Mouse (Mus musculus): Measurements from ENCODE around the gene Gpr162. TPM values are rescaled to one million over a fixed set of nuclear protein-coding genes. Genes with fewer than 3 reads are reported as not detected.
A peak's percentile ranks its signal among the peaks of the same experiment; 100 is the strongest.

The Gpr162 gene
- total RNA-seq, 1 experiment: 1.7 TPM

GRCm38 (mm10) chr6:124809775-124810538 lies 53.8 kb downstream of the Gpr162 start:
- no peak for TF ChIP-seq HCFC1 (IDR thresholded peaks at IDR 0.05; ENCODE audit: borderline replicate concordance, insufficient read depth, low read length)
- no peak for TF ChIP-seq ZC3H11A (IDR thresholded peaks at IDR 0.05; ENCODE audit: borderline replicate concordance, low read depth, low read length)
- TF ChIP-seq CHD2 (IDR thresholded peaks at IDR 0.05; ENCODE audit: low read depth, low read length): no peak
- no peak for TF ChIP-seq ZNF384 (IDR thresholded peaks at IDR 0.05; ENCODE audit: low read depth, low read length)
- TF ChIP-seq MAFK (IDR thresholded peaks at IDR 0.05; ENCODE audit: insufficient read depth, low read depth, low read length): no peak
- in situ Hi-C loops (cut with MboI; ENCODE audit: low sequenced_read_pairs in 2 of 2, unreplicated experiment in 2 of 2): no loop called here
- peaks cover 0 to 23% of the 10 kb centered on the region in 2 experiments; a peak in 2 of 4 replicates for H3K4me1 ChIP-seq (ENCODE audit: control insufficient read depth in 2 of 2, insufficient read depth in 2 of 2, low read length in 2 of 2, poor library complexity in 1 of 2)
- H3K9me3 ChIP-seq (ENCODE audit: control insufficient read depth, insufficient read depth, low read depth, low read length): no peaks in the 10 kb centered on the region
- H3K36me3 ChIP-seq (ENCODE audit: control insufficient read depth, insufficient read depth, low read length, poor library complexity, severe bottlenecking): peaks cover 22% of the 10 kb centered on the region
- peak overlapping the region; percentile 77 to 80; a peak in 3 of 4 replicates for H3K4me3 ChIP-seq (ENCODE audit: insufficient read depth in 1 of 2, low read depth in 1 of 2, low read length in 2 of 2, poor library complexity in 1 of 2, severe bottlenecking in 1 of 2)
- no peak overlapping the region for H3K9ac ChIP-seq (ENCODE audit: insufficient read depth, low read depth, low read length, poor library complexity, severe bottlenecking)
- H3K27ac ChIP-seq (ENCODE audit: insufficient read depth, low read depth, low read length, poor library complexity, severe bottlenecking): no peak overlapping the region
- no peak for DNase-seq (ENCODE audit: low read depth, low spot score)

GRCm38 (mm10) chr6:124809052-124809774 lies 54.6 kb downstream of the Gpr162 start:
- H3K4me3 ChIP-seq (ENCODE audit: insufficient read depth in 1 of 2, low read depth in 1 of 2, low read length in 2 of 2, poor library complexity in 1 of 2, severe bottlenecking in 1 of 2): peak overlapping the region; percentile 77 to 80
- TF ChIP-seq HCFC1 (IDR thresholded peaks at IDR 0.05; ENCODE audit: borderline replicate concordance, insufficient read depth, low read length) (no peak), MAFK (IDR thresholded peaks at IDR 0.05; ENCODE audit: insufficient read depth, low read depth, low read length) (no peak), ZNF384 (IDR thresholded peaks at IDR 0.05; ENCODE audit: low read depth, low read length) (no peak)
- H3K4me1 ChIP-seq (ENCODE audit: control insufficient read depth in 2 of 2, insufficient read depth in 2 of 2, low read length in 2 of 2, poor library complexity in 1 of 2): peaks cover 0 to 19% of the 10 kb centered on the region in 2 experiments; a peak in 2 of 4 replicates
- in situ Hi-C loops (cut with MboI; ENCODE audit: low sequenced_read_pairs in 2 of 2, unreplicated experiment in 2 of 2): no loop called here
- H3K9ac ChIP-seq (ENCODE audit: insufficient read depth, low read depth, low read length, poor library complexity, severe bottlenecking): peak overlapping the region; percentile 78
- no peak for DNase-seq (ENCODE audit: low read depth, low spot score)
- no peaks in the 10 kb centered on the region for H3K9me3 ChIP-seq (ENCODE audit: control insufficient read depth, insufficient read depth, low read depth, low read length)
- peaks cover 21% of the 10 kb centered on the region for H3K36me3 ChIP-seq (ENCODE audit: control insufficient read depth, insufficient read depth, low read length, poor library complexity, severe bottlenecking)
- no peak overlapping the region for H3K27ac ChIP-seq (ENCODE audit: insufficient read depth, low read depth, low read length, poor library complexity, severe bottlenecking)

Other genes with a start within 250 kb of the Gpr162 start
- 0.27 and 0.63 TPM in 2 replicates for gene C1s2, start 227.9 kb downstream of the Gpr162 start, total RNA-seq (2012; rRNA removed)
- 65.5 and 107 TPM in 2 replicates for gene Lpcat3, start 201.0 kb downstream of the Gpr162 start, total RNA-seq (2012; rRNA removed)
- 292 and 344 TPM in 2 replicates for gene Emg1, start 151.8 kb downstream of the Gpr162 start, total RNA-seq (2012; rRNA removed)
- gene Phb2, start 151.6 kb downstream of the Gpr162 start, total RNA-seq (2012; rRNA removed): 530 and 581 TPM in 2 replicates
- 15.1 and 16.5 TPM in 2 replicates for gene Ptpn6, start 125.3 kb downstream of the Gpr162 start, total RNA-seq (2012; rRNA removed)
- 108 and 128 TPM in 2 replicates for gene Grcc10, start 122.6 kb downstream of the Gpr162 start, total RNA-seq (2012; rRNA removed)
- 0.13 TPM in 1 of 2 replicates, not detected in the other for gene Gm45234, start 108.0 kb downstream of the Gpr162 start, total RNA-seq (2012; rRNA removed)
- 4.7 and 8.9 TPM in 2 replicates for gene Atn1, start 107.5 kb downstream of the Gpr162 start, total RNA-seq (2012; rRNA removed)
- gene Eno2, start 94.3 kb downstream of the Gpr162 start, total RNA-seq (2012; rRNA removed): 10.1 and 17.9 TPM in 2 replicates
- gene Lrrc23, start 84.3 kb downstream of the Gpr162 start, total RNA-seq (2012; rRNA removed): 0.37 TPM in 1 of 2 replicates, not detected in the other
- 6.3 and 10.1 TPM in 2 replicates for gene Spsb2, start 55.3 kb downstream of the Gpr162 start, total RNA-seq (2012; rRNA removed)
- gene Tpi1, start 49.7 kb downstream of the Gpr162 start, total RNA-seq (2012; rRNA removed): 306 and 404 TPM in 2 replicates
- 149 and 150 TPM in 2 replicates for gene Usp5, start 34.5 kb downstream of the Gpr162 start, total RNA-seq (2012; rRNA removed)
- 128 and 137 TPM in 2 replicates for gene Cdca3, start 34.4 kb downstream of the Gpr162 start, total RNA-seq (2012; rRNA removed)
- 0.32 TPM in 1 of 2 replicates, not detected in the other for gene Gnb3, start 23.7 kb downstream of the Gpr162 start, total RNA-seq (2012; rRNA removed)
- gene P3h3, start 6.2 kb downstream of the Gpr162 start, total RNA-seq (2012; rRNA removed): 10.1 and 15.6 TPM in 2 replicates
- 0.37 and 0.49 TPM in 2 replicates for gene Cd4, start 24.2 kb upstream of the Gpr162 start, total RNA-seq (2012; rRNA removed)
- gene Lag3, start 47.7 kb upstream of the Gpr162 start, total RNA-seq (2012; rRNA removed): 1.0 and 1.2 TPM in 2 replicates
- 66.7 and 67.4 TPM in 2 replicates for gene Ptms, start 56.1 kb upstream of the Gpr162 start, total RNA-seq (2012; rRNA removed)
- gene Mlf2, start 67.4 kb upstream of the Gpr162 start, total RNA-seq (2012; rRNA removed): 179 and 196 TPM in 2 replicates
- 138 and 141 TPM in 2 replicates for gene Cops7a, start 101.6 kb upstream of the Gpr162 start, total RNA-seq (2012; rRNA removed)
- gene Pianp, start 132.7 kb upstream of the Gpr162 start, total RNA-seq (2012; rRNA removed): 2.9 and 6.1 TPM in 2 replicates
- gene Zfp384, start 145.2 kb upstream of the Gpr162 start, total RNA-seq (2012; rRNA removed): 25.1 and 25.6 TPM in 2 replicates
- 32.4 and 50.2 TPM in 2 replicates for gene Ing4, start 175.8 kb upstream of the Gpr162 start, total RNA-seq (2012; rRNA removed)
- gene Acrbp, start 185.7 kb upstream of the Gpr162 start, total RNA-seq (2012; rRNA removed): 9.6 and 31.2 TPM in 2 replicates
- 5.0 and 9.3 TPM in 2 replicates for gene Lpar5, start 203.9 kb upstream of the Gpr162 start, total RNA-seq (2012; rRNA removed)
- 344 and 351 TPM in 2 replicates for gene Chd4, start 232.0 kb upstream of the Gpr162 start, total RNA-seq (2012; rRNA removed)

Data from ES-E14 (cell line).